Mouse (Mus musculus): Measurements from ENCODE around the gene Dkk3. TPM values are rescaled to one million over a fixed set of nuclear protein-coding genes. Genes with fewer than 3 reads are reported as not detected.
"Not testable (repeated sequence)": the region's sequence is repeated elsewhere in the genome, so short reads cannot be mapped to it uniquely, and the experiment has no call there.

The Dkk3 gene
- polyA plus RNA-seq, 1 experiment from 2014 or later, result 38.5 TPM

GRCm38 (mm10) chr7:112118086-112118485, 40.8 kb downstream of the Dkk3 start:
- no peaks in the 10 kb centered on the region for H3K9me3 ChIP-seq (ENCODE audit: control insufficient read depth, low read length)
- no peaks in the 10 kb centered on the region for H3K4me1 ChIP-seq (ENCODE audit: control insufficient read depth, insufficient read depth, low read depth, low read length)
- ATAC-seq, result no peak
- no peak overlapping the region for H3K9ac ChIP-seq (ENCODE audit: low read depth, low read length)
- H3K27ac ChIP-seq (ENCODE audit: low read depth, low read length), result no peak overlapping the region
- H3K27me3 ChIP-seq (replicated peaks; ENCODE audit: control insufficient read depth, insufficient read depth, low read length), result no peaks in the 10 kb centered on the region
- H3K36me3 ChIP-seq (ENCODE audit: control insufficient read depth, insufficient read depth, low read length), result 0 out of 2 replicates have a peak, but pooled peaks cover 4% of the 10 kb centered on the region
- H3K4me3 ChIP-seq (ENCODE audit: low read length), result no peak overlapping the region
- no peak overlapping the region for H3K4me2 ChIP-seq (ENCODE audit: low read length)
- WGBS, result 84% methylated on average over 7 of the region's 7 CpGs

- ATAC-seq, result no peak
- Histone ChIP-seq H3K27ac (ENCODE audit: low read depth, low read length) (no peak overlapping the region), H3K27me3 (replicated peaks; ENCODE audit: control insufficient read depth, insufficient read depth, low read length) (no peaks in the 10 kb centered on the region), H3K4me1 (ENCODE audit: control insufficient read depth, insufficient read depth, low read depth, low read length) (no peaks in the 10 kb centered on the region), H3K4me2 (ENCODE audit: low read length) (no peak overlapping the region), H3K9ac (ENCODE audit: low read depth, low read length) (no peak overlapping the region), H3K9me3 (ENCODE audit: control insufficient read depth, low read length) (no peaks in the 10 kb centered on the region), H3K4me3 (ENCODE audit: low read length) (no peak overlapping the region), H3K36me3 (ENCODE audit: control insufficient read depth, insufficient read depth, low read length) (0 out of 2 replicates have a peak, but pooled peaks cover 4% of the 10 kb centered on the region)
- WGBS, result 84% methylated on average over 7 of the region's 7 CpGs
Observed at GRCm38 (mm10) chr7:112117501-112117900, 41.4 kb downstream of the Dkk3 start.

GRCm38 (mm10) chr7:112110638-112111372, 48.1 kb downstream of the Dkk3 start:
- no peak for ATAC-seq
- H3K4me3 ChIP-seq (ENCODE audit: low read length), result no peak overlapping the region
- peaks cover 28% of the 10 kb centered on the region for H3K36me3 ChIP-seq (ENCODE audit: control insufficient read depth, insufficient read depth, low read length)
- WGBS, result 86% methylated on average over 19 of the region's 19 CpGs
- H3K9me3 ChIP-seq (ENCODE audit: control insufficient read depth, low read length), result no peaks in the 10 kb centered on the region
- no peak overlapping the region for H3K9ac ChIP-seq (ENCODE audit: low read depth, low read length)
- H3K27me3 ChIP-seq (replicated peaks; ENCODE audit: control insufficient read depth, insufficient read depth, low read length), result no peaks in the 10 kb centered on the region
- H3K27ac ChIP-seq (ENCODE audit: low read depth, low read length), result no peak overlapping the region
- H3K4me2 ChIP-seq (ENCODE audit: low read length), result no peak overlapping the region
- no peaks in the 10 kb centered on the region for H3K4me1 ChIP-seq (ENCODE audit: control insufficient read depth, insufficient read depth, low read depth, low read length)

- H3K27me3 ChIP-seq (replicated peaks; ENCODE audit: control insufficient read depth, insufficient read depth, low read length), result no peaks in the 10 kb centered on the region
- H3K4me1 ChIP-seq (ENCODE audit: control insufficient read depth, insufficient read depth, low read depth, low read length), result no peaks in the 10 kb centered on the region
- peaks cover 32% of the 10 kb centered on the region for H3K36me3 ChIP-seq (ENCODE audit: control insufficient read depth, insufficient read depth, low read length)
- no peak for ATAC-seq
- no peak overlapping the region for H3K9ac ChIP-seq (ENCODE audit: low read depth, low read length)
- H3K9me3 ChIP-seq (ENCODE audit: control insufficient read depth, low read length), result no peaks in the 10 kb centered on the region
- H3K27ac ChIP-seq (ENCODE audit: low read depth, low read length), result no peak overlapping the region
- no peak overlapping the region for H3K4me3 ChIP-seq (ENCODE audit: low read length)
- H3K4me2 ChIP-seq (ENCODE audit: low read length), result no peak overlapping the region
Observed at GRCm38 (mm10) chr7:112108757-112109156, 50.1 kb downstream of the Dkk3 start.

GRCm38 (mm10) chr7:112103816-112104215, 55.0 kb downstream of the Dkk3 start:
- H3K27ac ChIP-seq (ENCODE audit: low read depth, low read length), result no peak overlapping the region
- H3K27me3 ChIP-seq (replicated peaks; ENCODE audit: control insufficient read depth, insufficient read depth, low read length), result no peaks in the 10 kb centered on the region
- no peak for ATAC-seq
- H3K4me1 ChIP-seq (ENCODE audit: control insufficient read depth, insufficient read depth, low read depth, low read length), result no peaks in the 10 kb centered on the region
- no peak overlapping the region for H3K9ac ChIP-seq (ENCODE audit: low read depth, low read length)
- H3K9me3 ChIP-seq (ENCODE audit: control insufficient read depth, low read length), result no peaks in the 10 kb centered on the region
- no peak overlapping the region for H3K4me2 ChIP-seq (ENCODE audit: low read length)
- no peak overlapping the region for H3K4me3 ChIP-seq (ENCODE audit: low read length)
- H3K36me3 ChIP-seq (ENCODE audit: control insufficient read depth, insufficient read depth, low read length), result peaks cover 25% of the 10 kb centered on the region
- WGBS, result 94% methylated on average over 5 of the region's 5 CpGs

- H3K4me3 ChIP-seq (ENCODE audit: low read length), result no peak overlapping the region
- no peak overlapping the region for H3K4me2 ChIP-seq (ENCODE audit: low read length)
- no peak overlapping the region for H3K9ac ChIP-seq (ENCODE audit: low read depth, low read length)
- 89% methylated on average over 5 of the region's 5 CpGs for WGBS
- no peak overlapping the region for H3K27ac ChIP-seq (ENCODE audit: low read depth, low read length)
- H3K4me1 ChIP-seq (ENCODE audit: control insufficient read depth, insufficient read depth, low read depth, low read length), result no peaks in the 10 kb centered on the region
- no peaks in the 10 kb centered on the region for H3K27me3 ChIP-seq (replicated peaks; ENCODE audit: control insufficient read depth, insufficient read depth, low read length)
- peaks cover 31% of the 10 kb centered on the region for H3K36me3 ChIP-seq (ENCODE audit: control insufficient read depth, insufficient read depth, low read length)
- no peaks in the 10 kb centered on the region for H3K9me3 ChIP-seq (ENCODE audit: control insufficient read depth, low read length)
- ATAC-seq, result no peak
Observed at GRCm38 (mm10) chr7:112102933-112103332, 55.9 kb downstream of the Dkk3 start.

GRCm38 (mm10) chr7:112100887-112101286, 58.0 kb downstream of the Dkk3 start:
- Histone ChIP-seq H3K4me3 (ENCODE audit: low read length) (no peak overlapping the region), H3K27ac (ENCODE audit: low read depth, low read length) (no peak overlapping the region), H3K27me3 (replicated peaks; ENCODE audit: control insufficient read depth, insufficient read depth, low read length) (no peaks in the 10 kb centered on the region), H3K9ac (ENCODE audit: low read depth, low read length) (no peak overlapping the region), H3K4me2 (ENCODE audit: low read length) (no peak overlapping the region), H3K4me1 (ENCODE audit: control insufficient read depth, insufficient read depth, low read depth, low read length) (no peaks in the 10 kb centered on the region), H3K9me3 (ENCODE audit: control insufficient read depth, low read length) (no peaks in the 10 kb centered on the region), H3K36me3 (ENCODE audit: control insufficient read depth, insufficient read depth, low read length) (peaks cover 26% of the 10 kb centered on the region)
- no peak for ATAC-seq
- 97% methylated on average over 2 of the region's 2 CpGs for WGBS

- H3K4me3 ChIP-seq (ENCODE audit: low read length); H3K4me1 ChIP-seq (ENCODE audit: control insufficient read depth, insufficient read depth, low read depth, low read length); H3K9ac ChIP-seq (ENCODE audit: low read depth, low read length); H3K4me2 ChIP-seq (ENCODE audit: low read length); H3K9me3 ChIP-seq (ENCODE audit: control insufficient read depth, low read length); H3K27me3 ChIP-seq (replicated peaks; ENCODE audit: control insufficient read depth, insufficient read depth, low read length); ATAC-seq; H3K27ac ChIP-seq (ENCODE audit: low read depth, low read length): not testable (repeated sequence)
- 94% methylated on average over 4 of the region's 4 CpGs for WGBS
- peaks cover 31% of the 10 kb centered on the region for H3K36me3 ChIP-seq (ENCODE audit: control insufficient read depth, insufficient read depth, low read length)
Observed at GRCm38 (mm10) chr7:112094923-112095322, 63.9 kb downstream of the Dkk3 start.

GRCm38 (mm10) chr7:112086186-112086585, 72.7 kb downstream of the Dkk3 start:
- H3K4me1 ChIP-seq (ENCODE audit: control insufficient read depth, insufficient read depth, low read depth, low read length), result no peaks in the 10 kb centered on the region
- no peak for ATAC-seq
- H3K4me3 ChIP-seq (ENCODE audit: low read length), result no peak overlapping the region
- H3K27me3 ChIP-seq (replicated peaks; ENCODE audit: control insufficient read depth, insufficient read depth, low read length), result no peaks in the 10 kb centered on the region
- WGBS, result 97% methylated on average over 2 of the region's 2 CpGs
- no peaks in the 10 kb centered on the region for H3K9me3 ChIP-seq (ENCODE audit: control insufficient read depth, low read length)
- no peak overlapping the region for H3K27ac ChIP-seq (ENCODE audit: low read depth, low read length)
- peaks cover 21% of the 10 kb centered on the region for H3K36me3 ChIP-seq (ENCODE audit: control insufficient read depth, insufficient read depth, low read length)
- H3K4me2 ChIP-seq (ENCODE audit: low read length), result no peak overlapping the region
- H3K9ac ChIP-seq (ENCODE audit: low read depth, low read length), result no peak overlapping the region
